Mouse (Mus musculus) brain, embryonic 18.5 days (tissue): ENCODE measurements at regions not wholly inside any gene's neighbourhood (a gene's known extent, or its start where the extent isn't known, plus 50 kb on each side); places are given as distances from the start of the nearest gene placed in this dataset.

Source experiments
- DNase-seq: peaks from one replicate; pipeline ENCODE4 v3.0.0-alpha.2; 2012; ENCODE audit warnings: low read depth, low spot score

DNA sequence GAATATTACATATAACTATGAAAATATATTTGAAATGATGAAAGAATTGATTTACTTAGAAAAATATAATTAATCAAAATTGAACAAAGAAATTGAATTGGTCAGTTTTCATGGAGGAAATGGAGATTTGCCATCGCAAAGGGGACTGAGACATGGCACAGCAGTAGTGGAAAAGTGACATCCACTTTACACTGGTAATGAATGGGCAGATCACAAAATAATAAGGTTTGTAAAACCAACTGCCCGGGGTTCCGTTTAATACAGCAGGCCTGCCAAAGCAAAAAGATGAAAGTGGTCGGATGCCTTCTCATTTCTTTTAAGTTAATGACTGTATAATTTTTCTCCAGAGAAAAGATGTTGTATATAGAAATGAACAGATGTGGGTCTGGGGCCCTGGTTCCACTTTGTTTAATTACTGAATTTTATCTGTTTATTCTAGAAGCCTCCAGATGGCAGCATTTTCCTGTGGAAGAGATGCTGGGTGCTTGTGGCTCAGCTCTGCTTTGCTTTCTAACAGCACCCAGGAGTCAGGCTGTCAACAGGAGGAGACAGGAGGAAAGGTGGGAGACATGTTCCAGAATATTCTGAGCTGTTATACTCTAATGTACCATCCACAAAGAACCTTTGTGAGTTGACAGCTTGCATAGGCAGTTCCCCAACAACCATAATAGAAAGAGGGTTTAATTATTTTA is 75.6 kb upstream of the Fbxl17 start:
- DNase-seq: peak; percentile 59

GRCm38 (mm10) chr17:63582870-63583269 is 83.1 kb upstream of the Fbxl17 start:
- no peak for DNase-seq

DNA sequence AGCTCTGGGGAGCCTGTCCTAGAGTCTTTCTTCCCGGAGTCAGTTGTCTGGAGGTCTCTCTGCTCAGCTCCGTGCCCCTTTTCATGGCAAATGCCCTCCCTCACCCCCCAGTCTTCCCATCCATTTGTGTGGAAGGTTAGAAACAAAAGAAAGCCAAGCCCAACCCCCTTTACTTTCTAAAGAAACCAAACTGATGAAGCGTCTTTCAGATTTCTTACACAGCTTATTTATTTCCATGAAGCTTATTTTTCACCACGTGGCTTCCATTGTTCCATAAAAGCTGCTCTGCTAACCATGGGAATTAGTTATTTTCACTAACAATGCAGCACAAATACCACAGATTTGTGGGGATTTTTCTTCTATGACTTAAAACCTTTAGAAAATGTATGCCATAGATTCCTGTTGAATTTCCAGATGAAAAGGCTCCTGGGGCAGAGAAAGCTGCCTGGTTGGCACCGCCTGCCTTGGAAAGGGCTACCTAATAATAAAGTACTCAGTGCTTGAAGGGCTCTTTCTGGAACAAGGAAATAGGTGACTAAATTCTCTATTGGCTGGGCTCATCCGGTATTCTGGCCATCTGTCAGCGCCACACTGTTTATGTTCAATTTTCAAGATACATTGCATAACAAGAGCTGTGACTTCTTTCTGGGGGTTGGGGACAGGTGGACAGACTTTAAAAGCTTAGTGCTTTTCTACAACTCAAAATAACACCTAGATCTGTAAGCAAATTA is 107.4 kb upstream of the Fbxl17 start:
- DNase-seq: no peak

DNA sequence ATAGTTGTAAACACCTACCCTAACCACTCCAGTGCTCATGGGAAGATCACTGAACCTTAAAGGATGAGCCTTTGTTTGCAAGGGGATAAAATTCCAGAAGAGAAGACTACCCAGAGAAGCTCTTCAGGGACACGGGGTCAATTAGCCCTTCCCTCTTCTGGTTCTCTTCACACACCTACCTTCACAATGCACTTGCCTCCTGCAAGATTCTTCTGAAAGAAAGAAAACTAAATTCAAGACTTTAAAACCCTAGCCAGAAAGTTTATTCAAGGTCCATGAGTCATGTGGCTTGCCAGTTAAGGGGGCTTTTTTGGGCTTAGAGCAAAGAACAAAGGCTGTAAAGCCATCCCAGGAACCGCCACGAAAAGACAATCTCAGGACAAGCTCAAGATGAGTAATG is 122.9 kb upstream of the Fbxl17 start:
- no peak for DNase-seq

DNA sequence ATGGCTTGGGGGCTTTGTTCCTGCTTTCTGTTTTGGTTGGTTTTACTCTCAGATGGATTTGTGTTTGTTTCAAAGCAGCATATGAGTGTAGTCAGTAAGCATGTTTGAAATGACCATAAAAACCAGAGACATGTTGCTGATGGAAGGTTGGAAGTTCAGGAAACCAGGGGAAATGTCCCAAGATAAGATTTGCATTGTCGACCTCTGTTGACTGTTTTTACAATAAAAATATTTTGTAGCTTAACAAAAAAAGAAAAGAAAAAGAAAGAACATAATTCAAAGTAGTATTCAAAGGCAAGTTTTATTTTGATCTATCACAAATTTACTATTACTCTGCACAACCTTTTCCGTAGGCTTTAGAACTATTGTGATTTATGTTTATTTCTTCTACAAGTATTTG is 137.8 kb upstream of the Fbxl17 start:
- no peak for DNase-seq

- DNase-seq: no peak
Observed at GRCm38 (mm10) chr17:63644390-63644789, 144.6 kb upstream of the Fbxl17 start.

DNA sequence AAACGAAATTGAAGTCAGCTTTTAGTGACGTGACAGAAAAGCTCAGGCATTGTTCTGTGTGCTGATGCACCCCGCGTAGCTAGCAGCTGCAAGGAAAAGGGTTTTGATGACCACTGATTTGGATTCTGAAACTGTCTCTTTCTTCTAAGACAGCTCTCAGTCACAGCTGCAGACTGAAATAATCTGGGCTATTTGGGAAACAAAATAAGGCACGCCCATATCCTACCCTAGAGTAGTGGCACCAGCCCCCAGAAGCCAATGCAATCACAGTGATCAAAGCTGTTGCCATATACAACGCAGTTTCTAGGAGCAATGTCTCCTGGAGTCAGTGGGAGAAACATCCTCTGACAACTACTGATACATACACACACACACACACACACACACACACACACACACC is 157.9 kb upstream of the Fbxl17 start:
- no peak for DNase-seq

GRCm38 (mm10) chr17:63660841-63661481 is 161.1 kb upstream of the Fbxl17 start:
- no peak for DNase-seq

- DNase-seq: no peak
Observed at GRCm38 (mm10) chr17:63661584-63661983, 161.8 kb upstream of the Fbxl17 start.

- no peak for DNase-seq
Observed at GRCm38 (mm10) chr17:63662251-63662650, 162.4 kb upstream of the Fbxl17 start.

GRCm38 (mm10) chr17:63676791-63677190 is 177.0 kb upstream of the Fbxl17 start:
- no peak for DNase-seq

- no peak for DNase-seq
Observed at GRCm38 (mm10) chr17:63677996-63678657, 178.3 kb upstream of the Fbxl17 start.

GRCm38 (mm10) chr17:63680479-63680878 is 180.7 kb upstream of the Fbxl17 start:
- no peak for DNase-seq

- no peak for DNase-seq
Observed at GRCm38 (mm10) chr17:63683345-63683744, 179.5 kb upstream of the Fer start.

- DNase-seq: no peak
Observed at GRCm38 (mm10) chr17:63684026-63684425, 178.8 kb upstream of the Fer start.

GRCm38 (mm10) chr17:63685956-63686355 is 176.9 kb upstream of the Fer start:
- DNase-seq: no peak

DNA sequence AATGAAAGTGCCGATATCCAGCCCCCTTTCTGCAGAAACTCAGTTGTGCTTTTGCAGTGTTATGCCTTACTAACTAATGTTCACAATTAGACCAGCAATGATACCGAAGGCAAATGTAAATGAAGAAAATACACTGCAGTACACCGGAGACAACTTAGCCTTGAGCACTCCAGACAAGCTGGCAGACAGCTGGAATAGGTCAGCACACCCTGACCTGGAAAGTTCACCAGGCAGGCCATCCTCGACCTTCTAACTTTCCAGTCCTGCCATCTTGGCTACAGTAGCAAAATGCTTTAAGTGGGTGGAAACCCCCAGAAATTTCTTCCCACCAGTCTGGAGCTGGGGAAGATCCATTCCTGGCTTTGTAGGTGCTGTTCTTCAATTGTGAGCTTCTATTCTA is 176.5 kb upstream of the Fer start:
- DNase-seq: no peak

DNA sequence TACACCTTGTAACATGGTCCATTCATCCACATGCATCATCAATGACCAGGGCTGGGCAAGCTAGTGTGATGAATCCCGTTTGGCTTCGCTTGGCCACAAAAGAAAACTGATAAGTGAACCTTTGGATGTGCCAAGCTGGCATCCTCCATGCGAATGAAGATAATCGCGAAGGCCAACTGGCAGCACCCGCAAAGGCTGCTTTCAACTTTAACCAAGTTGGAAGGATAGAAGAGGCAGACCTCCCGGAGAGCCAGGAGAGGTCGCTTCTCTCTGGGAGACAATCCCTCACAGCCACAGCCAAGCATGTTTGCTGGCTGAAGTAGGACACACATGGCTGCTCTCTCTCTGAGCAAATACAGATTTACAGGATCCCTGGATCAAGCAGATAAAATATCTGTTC is 173.6 kb upstream of the Fer start:
- no peak for DNase-seq

- DNase-seq: no peak
Observed at GRCm38 (mm10) chr17:63690829-63691689, 171.8 kb upstream of the Fer start.

GRCm38 (mm10) chr17:63691690-63691968 is 171.2 kb upstream of the Fer start:
- no peak for DNase-seq

DNA sequence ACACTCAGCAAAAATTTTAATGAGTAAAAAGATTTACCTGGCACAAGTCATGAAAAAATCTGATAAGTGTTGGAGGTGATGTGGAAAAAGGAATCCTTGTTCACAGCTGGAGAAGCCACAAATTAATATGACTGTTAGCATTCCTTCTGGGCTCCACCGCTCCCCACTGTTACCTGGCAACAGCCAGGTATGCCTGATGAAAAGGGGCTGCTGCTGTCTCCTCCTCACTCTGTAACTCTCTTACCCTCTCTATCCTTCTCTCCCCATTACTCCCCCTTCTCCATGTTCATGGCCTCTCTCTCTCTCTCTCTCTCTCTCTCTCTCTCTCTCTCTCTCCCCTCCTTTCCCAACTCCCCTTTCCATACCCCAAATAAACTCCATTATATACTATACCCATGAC is 169.6 kb upstream of the Fer start:
- no peak for DNase-seq

DNA sequence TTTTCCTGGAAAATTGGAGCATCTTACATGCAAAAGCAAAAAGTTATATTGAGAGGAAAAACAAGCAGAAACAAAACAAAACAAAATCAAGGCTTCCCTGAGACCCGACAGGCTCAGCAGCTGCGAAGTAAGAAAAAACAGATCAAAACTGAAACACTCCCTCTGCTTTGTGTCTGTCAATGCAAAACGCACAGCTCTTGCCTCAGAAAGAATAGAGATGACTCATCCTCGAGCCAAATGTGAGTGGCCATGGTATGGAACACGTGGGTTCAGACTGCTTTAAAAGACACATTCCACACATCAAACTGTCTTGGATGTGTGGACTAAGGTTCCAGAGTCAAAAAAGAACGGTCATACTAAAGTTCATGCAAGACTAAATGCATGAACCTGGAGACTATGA is 163.3 kb upstream of the Fer start:
- DNase-seq: no peak
